Mouse (Mus musculus) kidney, adult 2 months (tissue): ENCODE data around the gene Egln3. TPM values are rescaled to one million over a fixed set of nuclear protein-coding genes. Genes with fewer than 3 reads are reported as not detected.

Experiments
- DNase-seq: peaks from one replicate; pipeline ENCODE4 v3.0.0; 2021
- H3K27ac ChIP-seq: fragments of 200-500 bp; 2 replicates; pipeline ENCODE4 v1.5.1; 2012; ENCODE audit warnings: low read depth, low read length, control low read depth, inconsistent platforms; ENCODE audit not compliant: insufficient read depth
- H3K27me3 ChIP-seq: fragments of 200-500 bp; replicated peaks from 2 replicates; pipeline ENCODE4 v1.6.1; 2012; ENCODE audit warnings: mild to moderate bottlenecking, moderate library complexity, low read length, inconsistent platforms; ENCODE audit not compliant: control insufficient read depth, insufficient read depth
- H3K36me3 ChIP-seq: fragments of 200-500 bp; 2 replicates; pipeline ENCODE4 v1.6.1; 2012; ENCODE audit warnings: mild to moderate bottlenecking, moderate library complexity, low read length, inconsistent platforms; ENCODE audit not compliant: control insufficient read depth, insufficient read depth
- H3K4me1 ChIP-seq: fragments of 200-500 bp; 2 replicates; pipeline ENCODE4 v1.6.1; 2011; ENCODE audit warnings: low read length; ENCODE audit not compliant: control insufficient read depth, insufficient read depth
- H3K4me3 ChIP-seq: fragments of 200-500 bp; 2 replicates; pipeline ENCODE4 v1.5.1; 2011; ENCODE audit warnings: mild to moderate bottlenecking, low read depth, low read length, control low read depth; ENCODE audit not compliant: insufficient read depth
- CTCF ChIP-seq: fragments of 200-500 bp; conservative IDR thresholded peaks from 2 replicates; pipeline ENCODE4 v1.5.1; 2011; ENCODE audit warnings: low read depth, mild to moderate bottlenecking, control low read depth, low read length, moderate library complexity, mixed read lengths; ENCODE audit not compliant: insufficient read depth, insufficient read length
- POLR2A ChIP-seq: fragments of 200-500 bp; IDR thresholded peaks from one replicate; pipeline ENCODE4 v1.6.1; 2011; ENCODE audit warnings: low read depth, low read length, control low read depth
- WGBS: fragments of 180-500 bp; shearing (Covaris S2); methylation state at CpG from one replicate; pipeline ENCODE4 v1.1.7; 2018; 5-methylcytosine and 5-hydroxymethylcytosine counted together
- polyA plus RNA-seq: library from polyadenylated mRNA; depleted of rRNA; stranded (reverse); fragments of >200 nt; gene quantifications from 2 replicates; pipeline ENCODE4 v1.2.3, GENCODE M21; 2012

Gene Egln3
- polyA plus RNA-seq, 1 experiment = 7.0 TPM

DNA sequence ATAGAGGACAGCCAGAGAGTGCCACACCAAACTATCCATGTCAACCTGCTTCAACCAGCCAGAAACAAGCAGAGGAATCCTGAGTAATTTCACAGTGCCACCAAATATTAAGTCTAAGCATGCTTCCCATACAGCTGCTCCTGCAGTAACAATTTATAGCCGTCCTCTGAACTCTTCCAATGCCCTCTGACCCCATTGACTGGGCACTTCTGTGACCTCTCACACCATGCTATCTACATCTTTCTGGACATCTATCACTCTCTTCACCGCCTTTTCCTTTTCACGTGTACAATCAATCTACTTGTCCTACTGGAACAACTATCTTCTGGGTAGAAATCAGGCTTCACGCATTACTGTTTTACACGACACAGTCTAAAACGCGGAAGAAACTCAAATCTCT, 19.4 kb downstream of the Egln3 start:
- WGBS = 66% methylated on average over 7 of the region's 7 CpGs
- Histone ChIP-seq H3K27ac (no peak overlapping the region), H3K36me3 (no peaks in the 10 kb centered on the region), H3K27me3 (no peaks in the 10 kb centered on the region), H3K4me3 (no peak overlapping the region), H3K4me1 (no peaks in the 10 kb centered on the region; the same call in 1 of the 2 replicates)
- TF ChIP-seq POLR2A = no peak
- TF ChIP-seq CTCF = no peak
- no peak for DNase-seq

DNA sequence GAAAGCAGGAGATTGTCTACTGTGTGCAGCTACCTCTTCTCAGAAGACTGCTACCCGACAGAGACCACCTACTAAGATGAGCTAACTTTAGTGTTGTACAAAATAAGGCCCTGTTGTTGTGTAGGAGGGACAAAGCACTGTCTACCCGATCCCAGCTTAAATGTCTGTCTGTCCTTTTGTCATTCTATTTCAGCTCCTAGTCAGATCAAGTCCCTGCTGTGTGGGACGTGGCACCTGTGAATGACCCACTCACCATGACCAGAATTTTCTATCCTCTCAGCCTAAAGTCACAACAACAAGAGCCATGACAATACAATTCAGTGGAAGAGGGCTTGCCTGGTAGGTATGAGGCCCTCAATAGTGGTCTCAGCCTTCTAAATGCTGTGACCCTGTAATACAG, 25.3 kb downstream of the Egln3 start:
- Histone ChIP-seq H3K27ac (no peak overlapping the region), H3K27me3 (no peaks in the 10 kb centered on the region), H3K4me3 (no peak overlapping the region), H3K36me3 (no peaks in the 10 kb centered on the region), H3K4me1 (no peaks in the 10 kb centered on the region)
- 85% methylated on average over 3 of the region's 3 CpGs for WGBS
- TF ChIP-seq POLR2A (no peak), CTCF (no peak)
- DNase-seq = no peak

DNA sequence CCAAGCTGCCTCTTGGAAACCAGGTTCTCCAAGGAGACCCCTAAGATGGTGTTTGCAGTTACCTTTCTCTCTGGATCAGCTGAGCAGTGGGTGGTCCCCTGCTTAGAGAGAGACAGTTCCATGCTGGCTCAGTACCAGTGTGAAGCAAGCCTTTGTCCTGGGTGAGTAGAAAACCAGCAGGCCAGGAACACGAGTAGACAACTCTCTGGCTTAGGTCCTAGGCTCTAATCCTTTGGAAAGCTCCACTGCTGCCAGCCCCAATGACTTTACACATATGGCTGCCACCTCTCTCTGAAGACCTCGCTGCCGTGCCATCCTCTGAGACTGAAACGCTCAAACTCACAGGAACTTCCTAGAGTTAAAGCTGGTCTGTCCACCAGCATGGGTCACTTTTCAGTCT, 34.9 kb downstream of the Egln3 start:
- no peaks in the 10 kb centered on the region for H3K27me3 ChIP-seq
- DNase-seq = no peak
- 92% methylated on average over 4 of the region's 4 CpGs for WGBS
- no peak overlapping the region for H3K4me3 ChIP-seq
- no peaks in the 10 kb centered on the region for H3K36me3 ChIP-seq
- no peak overlapping the region for H3K27ac ChIP-seq
- no peak for TF ChIP-seq POLR2A
- TF ChIP-seq CTCF = no peak
- H3K4me1 ChIP-seq = no peaks in the 10 kb centered on the region

DNA sequence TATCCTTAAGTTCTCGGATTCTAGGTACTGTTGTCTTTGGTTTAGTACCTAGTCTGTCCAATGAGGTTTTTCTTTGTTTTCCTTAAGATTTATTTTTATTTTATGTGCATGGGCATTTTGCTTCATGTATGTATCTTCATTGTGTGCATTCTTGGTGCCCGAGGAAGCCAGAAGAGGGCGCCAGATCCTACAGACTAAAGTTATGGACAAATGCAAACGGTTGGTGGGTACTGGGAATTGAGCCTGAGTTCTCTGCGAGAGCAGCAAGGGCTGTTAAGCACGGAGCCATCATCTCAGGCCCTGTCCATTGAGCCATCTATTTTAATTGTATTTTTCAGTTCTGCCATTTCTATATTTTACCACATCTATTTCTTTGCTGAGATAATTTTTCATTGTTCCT, 35.9 kb downstream of the Egln3 start:
- WGBS = 87% methylated on average over 6 of the region's 6 CpGs
- peak; percentile 10 for DNase-seq
- no peak for TF ChIP-seq POLR2A
- peak; percentile 56 for TF ChIP-seq CTCF
- H3K4me1 ChIP-seq = no peaks in the 10 kb centered on the region
- no peaks in the 10 kb centered on the region for H3K36me3 ChIP-seq
- H3K4me3 ChIP-seq = no peak overlapping the region
- H3K27me3 ChIP-seq = no peaks in the 10 kb centered on the region
- no peak overlapping the region for H3K27ac ChIP-seq

DNA sequence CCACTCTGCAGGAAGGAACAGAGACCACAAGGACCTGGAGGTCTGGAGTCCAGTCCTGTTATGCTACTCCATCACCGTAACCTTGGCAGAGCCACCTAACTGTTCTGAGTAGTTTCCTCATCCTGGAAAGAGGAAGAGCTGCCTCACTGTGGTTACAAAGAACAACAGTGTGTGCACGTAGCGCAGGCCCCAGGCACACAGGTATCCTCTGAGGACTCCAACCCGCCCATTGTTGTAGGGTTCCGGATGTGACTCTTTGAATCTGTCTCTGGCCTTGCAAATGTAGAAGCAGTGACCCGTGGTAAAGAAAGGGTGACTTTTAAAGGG, 39.0 kb downstream of the Egln3 start:
- no peak overlapping the region for H3K27ac ChIP-seq
- DNase-seq = no peak
- no peaks in the 10 kb centered on the region for H3K27me3 ChIP-seq
- H3K4me1 ChIP-seq = no peaks in the 10 kb centered on the region
- H3K36me3 ChIP-seq = no peaks in the 10 kb centered on the region
- H3K4me3 ChIP-seq = no peak overlapping the region
- WGBS = 70% methylated on average over 6 of the region's 6 CpGs
- TF ChIP-seq POLR2A (no peak), CTCF (no peak)

DNA sequence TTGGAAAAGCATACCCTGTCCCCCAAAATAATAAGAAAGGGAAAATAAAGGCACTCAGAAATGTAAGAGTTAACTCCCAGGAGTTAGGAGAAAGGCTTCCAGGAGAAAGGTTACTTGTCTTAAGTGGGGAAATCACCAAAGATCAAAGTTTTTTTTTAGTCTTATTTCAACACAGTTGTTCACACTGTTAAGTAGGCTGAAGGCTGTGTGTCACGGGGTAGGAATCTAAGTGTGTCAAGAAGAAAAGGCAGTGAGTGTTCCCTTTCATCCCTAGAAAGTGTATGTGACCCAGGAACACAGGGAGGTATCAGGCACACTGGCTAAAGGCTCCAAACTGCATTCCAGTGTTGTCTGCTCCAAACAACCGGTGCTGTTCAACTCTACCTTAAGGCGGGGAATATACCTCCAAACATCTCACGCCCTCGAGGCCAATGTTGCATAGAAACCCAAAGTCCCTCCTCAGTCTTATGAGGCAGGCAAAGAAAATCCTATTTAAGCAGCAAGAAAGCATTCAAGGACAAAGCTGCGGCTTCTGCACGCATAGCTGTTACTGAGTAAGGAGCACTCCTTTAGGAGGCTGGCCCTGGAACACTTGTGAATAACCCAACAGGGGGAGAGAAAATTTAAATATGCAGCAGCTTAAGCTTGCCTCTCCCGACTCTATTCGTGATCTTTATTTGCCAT, 39.5 kb downstream of the Egln3 start:
- TF ChIP-seq POLR2A (no peak), CTCF (no peak)
- DNase-seq = no peak
- 77% methylated on average over 9 of the region's 9 CpGs for WGBS
- no peak overlapping the region for H3K27ac ChIP-seq
- no peaks in the 10 kb centered on the region for H3K27me3 ChIP-seq
- no peak overlapping the region for H3K4me3 ChIP-seq
- no peaks in the 10 kb centered on the region for H3K36me3 ChIP-seq
- H3K4me1 ChIP-seq = no peaks in the 10 kb centered on the region

DNA sequence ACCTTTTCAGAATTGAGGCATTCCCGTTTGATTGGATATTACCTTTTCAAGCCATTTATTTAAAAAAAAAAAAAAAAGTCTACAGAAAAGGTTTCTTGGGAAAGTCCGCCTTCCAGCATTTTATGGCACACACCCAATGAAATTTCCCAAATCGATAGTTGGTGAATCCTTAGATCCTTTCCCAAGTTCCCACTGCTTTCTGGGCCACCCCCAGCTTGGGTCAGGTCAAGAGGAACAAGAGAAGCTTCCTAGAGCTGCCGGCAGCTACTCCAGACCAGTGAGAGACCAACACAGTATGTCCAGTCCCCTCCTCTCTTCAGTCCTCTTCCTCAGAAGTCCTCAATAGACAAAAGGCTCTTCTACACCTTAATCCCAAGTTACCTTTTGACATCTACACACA, 40.5 kb downstream of the Egln3 start:
- Histone ChIP-seq H3K36me3 (no peaks in the 10 kb centered on the region), H3K4me3 (no peak overlapping the region; the same call in 1 of the 2 replicates), H3K4me1 (no peaks in the 10 kb centered on the region), H3K27me3 (no peaks in the 10 kb centered on the region), H3K27ac (no peak overlapping the region)
- TF ChIP-seq POLR2A (no peak), CTCF (no peak)
- DNase-seq = no peak
- WGBS = 24% methylated on average over 4 of the region's 4 CpGs
